In the genomic region with DNA sequence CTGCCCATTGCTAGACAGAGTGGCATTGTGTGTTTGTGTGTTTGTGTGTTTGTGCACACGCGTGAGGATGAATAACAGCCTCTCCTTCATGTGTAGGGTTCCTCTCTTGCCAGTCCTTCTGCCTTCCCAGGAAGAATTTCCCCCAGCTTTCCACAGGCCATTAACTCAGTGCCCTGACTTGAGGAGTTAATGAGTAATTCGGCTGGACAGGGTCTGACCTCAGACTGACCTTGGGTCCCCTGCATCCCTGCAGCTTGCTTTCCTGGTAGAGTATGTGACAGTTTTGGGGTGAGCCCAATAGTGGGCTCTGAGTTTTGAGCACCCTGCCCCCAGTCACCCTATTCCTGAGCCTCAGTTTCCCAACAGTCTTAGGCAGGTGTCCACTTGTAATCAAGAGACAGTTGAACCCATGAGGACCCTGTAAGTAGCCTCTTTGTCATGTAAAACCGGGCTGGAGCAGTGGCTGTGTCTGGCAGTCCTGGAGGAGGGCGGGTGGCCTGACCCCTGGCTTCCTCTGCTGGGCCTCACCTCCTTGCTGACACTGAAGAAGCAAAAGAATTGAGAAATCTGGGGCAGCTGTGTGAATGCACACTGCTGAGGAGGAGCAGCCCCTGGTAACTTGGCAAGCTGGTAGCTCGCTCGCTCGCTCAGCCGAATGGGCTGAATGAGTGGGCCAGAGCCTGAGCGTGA, we compare ENCODE assay signal across 7 mouse cellular contexts. TPM values are rescaled to one million over a fixed set of nuclear protein-coding genes. Genes with fewer than 3 reads are reported as not detected.
A peak's percentile ranks its signal among the peaks of the same experiment; 100 is the strongest.
DNase-seq lines count a peak whose midpoint lies in the region; ATAC-seq lines count a peak whose summit lies in the region.

No protein-coding gene starts in this region.

- no peak for ATAC-seq in midbrain, embryonic 11.5 days (ENCODE audit: low FRiP score)
- ATAC-seq in midbrain, embryonic 13.5 days: no peak
- no peak for ATAC-seq in embryonic facial prominence, embryonic 15.5 days (ENCODE audit: insufficient number of reproducible peaks, low FRiP score, low TSS enrichment, low read depth)
- no peak for ATAC-seq in inflammation-experienced regulatory T-cells, adult 6 months

- no peak overlapping the region for H3K4me3 ChIP-seq in midbrain, embryonic 11.5 days (ENCODE audit: low read depth, low read length)
- H3K4me3 ChIP-seq in midbrain, embryonic 13.5 days (replicated peaks): no peak overlapping the region
- no peak overlapping the region for H3K4me3 ChIP-seq in embryonic facial prominence, embryonic 15.5 days (replicated peaks)

- no peak overlapping the region for H3K4me2 ChIP-seq in midbrain, embryonic 11.5 days
- H3K4me2 ChIP-seq in midbrain, embryonic 13.5 days (replicated peaks): no peak overlapping the region
- no peak overlapping the region for H3K4me2 ChIP-seq in embryonic facial prominence, embryonic 15.5 days (replicated peaks)

- H3K9me3 ChIP-seq in midbrain, embryonic 11.5 days (ENCODE audit: control insufficient read depth, low read length): peaks cover 3% of the 10 kb centered on the region; the same call in 1 of the 2 replicates
- peaks cover 18% of the 10 kb centered on the region for H3K9me3 ChIP-seq in midbrain, embryonic 13.5 days
- 0 out of 2 replicates have a peak, but pooled peaks cover 7% of the 10 kb centered on the region for H3K9me3 ChIP-seq in embryonic facial prominence, embryonic 15.5 days (replicated peaks)

- H3K27ac ChIP-seq in midbrain, embryonic 11.5 days (ENCODE audit: low read depth, low read length): peak overlapping the region; percentile 77
- no peak overlapping the region for H3K27ac ChIP-seq in midbrain, embryonic 13.5 days
- peak overlapping the region; percentile 88; the same call in 1 of the 2 replicates for H3K27ac ChIP-seq in embryonic facial prominence, embryonic 15.5 days (replicated peaks)

- 20% methylated on average over 10 of the region's 10 CpGs for WGBS in midbrain, embryonic 11.5 days
- WGBS in midbrain, embryonic 13.5 days: 32% methylated on average over 10 of the region's 10 CpGs
- 57% methylated on average over 10 of the region's 10 CpGs for WGBS in embryonic facial prominence, embryonic 15.5 days

- H3K4me1 ChIP-seq in midbrain, embryonic 11.5 days (ENCODE audit: control insufficient read depth, insufficient read depth, low read length): peaks cover 33% of the 10 kb centered on the region
- peaks cover 33% of the 10 kb centered on the region for H3K4me1 ChIP-seq in midbrain, embryonic 13.5 days (replicated peaks)
- peaks cover 39% of the 10 kb centered on the region for H3K4me1 ChIP-seq in embryonic facial prominence, embryonic 15.5 days

- H3K9ac ChIP-seq in midbrain, embryonic 11.5 days (ENCODE audit: low read length): peak overlapping the region; percentile 29; the same call in 1 of the 2 replicates
- no peak overlapping the region; the same call in 1 of the 2 replicates for H3K9ac ChIP-seq in midbrain, embryonic 13.5 days (replicated peaks)
- H3K9ac ChIP-seq in embryonic facial prominence, embryonic 15.5 days: no peak overlapping the region

- DNase-seq in midbrain, embryonic 11.5 days (ENCODE audit: low spot score, missing footprints): no peak
- DNase-seq in kidney, postnatal 36 days: peak; percentile 78 to 90
- no peak for DNase-seq in testis, postnatal 14 days (ENCODE audit: low spot score)
- DNase-seq in urinary bladder, postnatal 14 days (ENCODE audit: low spot score): no peak

- H3K36me3 ChIP-seq in midbrain, embryonic 11.5 days (ENCODE audit: control insufficient read depth, insufficient read depth, low read length): no peaks in the 10 kb centered on the region
- no peaks in the 10 kb centered on the region for H3K36me3 ChIP-seq in midbrain, embryonic 13.5 days
- no peaks in the 10 kb centered on the region for H3K36me3 ChIP-seq in embryonic facial prominence, embryonic 15.5 days

- H3K27me3 ChIP-seq in midbrain, embryonic 11.5 days (ENCODE audit: control insufficient read depth, insufficient read depth, low read length): no peaks in the 10 kb centered on the region
- H3K27me3 ChIP-seq in midbrain, embryonic 13.5 days: no peaks in the 10 kb centered on the region
- H3K27me3 ChIP-seq in embryonic facial prominence, embryonic 15.5 days: no peaks in the 10 kb centered on the region

RNA-seq across cellular contexts. Expression of gene 1700001O22Rik, which starts 43.5 kb away (rescaled TPM):
- polyA plus RNA-seq in midbrain, embryonic 11.5 days (2014; fragmentation: Nextera tagmentation; extraction: Ambion mirVana): 1.5 and 2.5 TPM in 2 replicates
- polyA plus RNA-seq in midbrain, embryonic 13.5 days (2015; fragmentation: Nextera tagmentation; extraction: Ambion mirVana): 1.1 and 1.3 TPM in 2 replicates
- 2.7 and 3.7 TPM in 2 replicates for polyA plus RNA-seq in embryonic facial prominence, embryonic 15.5 days (2015; fragmentation: Nextera tagmentation; extraction: Ambion mirVana)
- polyA plus RNA-seq in inflammation-experienced regulatory T-cells, adult 6 months (2017; shearing (Covaris generic)): 1 to 10 TPM in 1 of 3 experiments, under 1 TPM in 2; 0.55 to 2.5 (median 0.84) TPM

RNA-seq across cellular contexts. Expression of gene Ntmt1, which starts 47.6 kb away (rescaled TPM):
- polyA plus RNA-seq in midbrain, embryonic 11.5 days (2014; fragmentation: Nextera tagmentation; extraction: Ambion mirVana): 98.7 and 107 TPM in 2 replicates
- polyA plus RNA-seq in midbrain, embryonic 13.5 days (2015; fragmentation: Nextera tagmentation; extraction: Ambion mirVana): 121 and 123 TPM in 2 replicates
- 85.9 and 87.0 TPM in 2 replicates for polyA plus RNA-seq in embryonic facial prominence, embryonic 15.5 days (2015; fragmentation: Nextera tagmentation; extraction: Ambion mirVana)
- polyA plus RNA-seq in inflammation-experienced regulatory T-cells, adult 6 months (2017; shearing (Covaris generic)): 10 to 100 TPM; 27.4 to 34.0 (median 28.7) TPM

Comparison
In these comparisons a context has a peak if more than half of its experiments do, and no peak if none do; other contexts are left out.
1. DNase-seq: peak in kidney, postnatal 36 days (2 of 2); none in midbrain, embryonic 11.5 days (single experiment), testis, postnatal 14 days (single experiment) and urinary bladder, postnatal 14 days (single experiment).